Mouse (Mus musculus): ENCODE measurements around the gene Rab34. TPM values are rescaled to one million over a fixed set of nuclear protein-coding genes. Genes with fewer than 3 reads are reported as not detected.

The Rab34 gene
- 14.8 and 17.6 TPM in 2 replicates for polyA plus RNA-seq (2021; fragmentation: Nextera tagmentation)
- long read RNA-seq, experiment 1, transcript Rab34-203 (10 exons, 1,685 nt), result major isoform, 28 of 63 reads
- long read RNA-seq, experiment 1, transcript Rab34-201 (11 exons, 1,368 nt), result minor isoform, 17 of 63 reads
- long read RNA-seq, experiment 1, partial matches to known transcripts, result 5 of 63 reads
- long read RNA-seq, experiment 1, other reads (novel, unspliced or antisense), result 12 of 63 reads
- long read RNA-seq, experiment 2, transcript Rab34-203 (10 exons, 1,685 nt), result minor isoform, 11 of 32 reads
- long read RNA-seq, experiment 2, transcript Rab34-201 (11 exons, 1,368 nt), result major isoform, 12 of 32 reads
- long read RNA-seq, experiment 2, partial matches to known transcripts, result 7 of 32 reads
- long read RNA-seq, experiment 2, other reads (novel, unspliced or antisense), result 2 of 32 reads

GRCm38 (mm10) chr11:78188331-78189233 lies at the start of gene Rab34:
TSS of gene Rab34 (plus strand) at chr11:78188430.

GRCm38 (mm10) chr11:78164924-78165760 lies 23.1 kb upstream of the Rab34 start, which contains the start of gene Traf4:
TSS of gene Traf4 (minus strand) at chr11:78165589.

GRCm38 (mm10) chr11:78176402-78176862 lies 11.8 kb upstream of the Rab34 start, which contains the start of the genes Nek8 and Tlcd1:
TSS of gene Nek8 (minus strand) at chr11:78176675.
TSS of gene Tlcd1 (plus strand) at chr11:78176711.

DNA sequence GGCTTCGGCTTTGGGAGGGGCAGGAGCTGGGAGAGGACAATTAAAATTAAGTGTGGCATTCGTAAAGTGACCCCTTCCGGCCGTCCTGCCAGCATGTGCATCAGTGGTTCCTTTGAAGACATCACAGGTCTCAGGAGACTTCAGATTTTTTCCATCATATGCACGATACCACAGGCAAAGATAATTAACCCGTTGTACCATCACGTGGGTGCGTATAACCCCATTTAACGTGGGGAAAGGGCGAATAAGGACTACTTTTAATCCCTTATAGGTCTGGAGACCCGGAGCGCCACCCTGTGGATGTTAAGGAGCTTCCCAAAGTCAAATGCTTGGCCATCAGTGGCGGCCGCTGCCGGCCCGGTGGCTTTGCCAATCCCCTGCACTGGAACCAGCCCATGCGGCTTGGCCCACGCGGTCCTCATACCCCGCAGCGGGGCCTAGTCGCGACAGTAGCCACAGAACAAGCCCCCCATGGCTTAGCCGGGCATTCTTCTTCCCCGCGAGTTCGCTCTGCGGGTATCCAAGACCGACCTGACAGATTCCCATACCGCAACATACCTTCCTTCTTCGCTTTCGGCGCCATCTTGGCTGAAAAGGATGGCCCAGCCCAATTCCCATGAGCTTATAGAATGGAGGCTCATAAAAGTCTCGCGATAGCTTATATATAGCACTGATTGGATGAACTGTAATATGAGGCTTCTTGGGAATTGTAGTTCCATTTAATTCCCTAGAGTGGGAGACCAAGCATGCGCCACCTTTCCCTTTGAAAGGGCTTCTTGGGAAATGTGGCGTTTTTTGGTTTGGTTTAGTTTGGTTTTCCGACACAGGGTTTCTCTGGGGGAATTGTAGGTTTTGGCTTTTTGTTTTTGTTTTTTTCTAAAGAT lies 5.0 kb upstream of the Rab34 start, which contains the start of gene Rpl23a:
TSS of gene Rpl23a (minus strand) at position 624 of the 884 bp plus-strand sequence.

DNA sequence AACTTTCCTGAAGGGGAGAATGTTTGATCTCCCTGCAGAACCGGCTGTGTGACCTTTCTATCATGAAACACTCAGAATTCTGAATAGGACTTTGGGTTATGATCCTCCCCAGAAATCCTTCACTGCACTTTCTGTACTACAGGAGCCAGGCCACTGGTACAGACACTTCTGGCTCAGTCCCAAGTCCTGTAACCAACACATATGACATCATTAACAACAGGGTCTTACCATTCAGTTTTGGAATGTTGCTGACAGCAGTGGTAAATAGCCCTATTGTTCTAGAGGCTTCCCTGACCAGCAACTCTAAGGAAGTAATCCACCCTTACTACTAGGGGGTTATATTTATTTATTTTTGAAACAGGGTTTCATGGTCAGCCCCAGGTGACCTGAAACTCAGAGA lies 4.9 kb downstream of the Rab34 start, which contains the start of gene Proca1:
TSS of gene Proca1 (plus strand) at position 280 of the 400 bp plus-strand sequence.

Other genes with a start within 250 kb of the Rab34 start
- 5.7 and 6.3 TPM in 2 replicates for gene Phf12, start 205.7 kb upstream of the Rab34 start, polyA plus RNA-seq (2021; fragmentation: Nextera tagmentation)
- gene Dhrs13, start 156.2 kb upstream of the Rab34 start, polyA plus RNA-seq (2021; fragmentation: Nextera tagmentation), result 8.0 and 8.2 TPM in 2 replicates
- gene Flot2, start 150.5 kb upstream of the Rab34 start, polyA plus RNA-seq (2021; fragmentation: Nextera tagmentation), result 89.7 and 90.8 TPM in 2 replicates
- 11.0 and 13.0 TPM in 2 replicates for gene Eral1, start 108.0 kb upstream of the Rab34 start, polyA plus RNA-seq (2021; fragmentation: Nextera tagmentation)
- gene Fam222b, start 93.8 kb upstream of the Rab34 start, polyA plus RNA-seq (2021; fragmentation: Nextera tagmentation), result 8.8 and 12.2 TPM in 2 replicates
- gene Traf4, start 22.8 kb upstream of the Rab34 start, polyA plus RNA-seq (2021; fragmentation: Nextera tagmentation), result 3.4 and 8.9 TPM in 2 replicates
- gene Nek8, start 11.8 kb upstream of the Rab34 start, polyA plus RNA-seq (2021; fragmentation: Nextera tagmentation), result 1.9 TPM in 2 replicates
- 38.5 and 43.5 TPM in 2 replicates for gene Tlcd1, start 11.7 kb upstream of the Rab34 start, polyA plus RNA-seq (2021; fragmentation: Nextera tagmentation)
- 870 and 1,461 TPM in 2 replicates for gene Rpl23a, start 4.8 kb upstream of the Rab34 start, polyA plus RNA-seq (2021; fragmentation: Nextera tagmentation)
- 5.5 and 6.3 TPM in 2 replicates for gene Proca1, start 5.0 kb downstream of the Rab34 start, polyA plus RNA-seq (2021; fragmentation: Nextera tagmentation)
- 129 and 164 TPM in 2 replicates for gene Sdf2, start 57.3 kb downstream of the Rab34 start, polyA plus RNA-seq (2021; fragmentation: Nextera tagmentation)
- gene Supt6, start 57.6 kb downstream of the Rab34 start, polyA plus RNA-seq (2021; fragmentation: Nextera tagmentation), result 11.8 and 13.1 TPM in 2 replicates
- 46.6 and 50.5 TPM in 2 replicates for gene 2610507B11Rik, start 73.3 kb downstream of the Rab34 start, polyA plus RNA-seq (2021; fragmentation: Nextera tagmentation)
- 2.7 and 2.8 TPM in 2 replicates for gene BC030499, start 102.4 kb downstream of the Rab34 start, polyA plus RNA-seq (2021; fragmentation: Nextera tagmentation)
- gene Spag5, start 113.1 kb downstream of the Rab34 start, polyA plus RNA-seq (2021; fragmentation: Nextera tagmentation), result 1.7 TPM in 2 replicates
- 1,417 and 1,712 TPM in 2 replicates for gene Aldoc, start 134.5 kb downstream of the Rab34 start, polyA plus RNA-seq (2021; fragmentation: Nextera tagmentation)
- 53.9 and 59.8 TPM in 2 replicates for gene Pigs, start 140.0 kb downstream of the Rab34 start, polyA plus RNA-seq (2021; fragmentation: Nextera tagmentation)
- 7.4 and 56.0 TPM in 2 replicates for gene Unc119, start 155.1 kb downstream of the Rab34 start, polyA plus RNA-seq (2021; fragmentation: Nextera tagmentation)
- not detected in 2 replicates for gene Foxn1, start 198.1 kb downstream of the Rab34 start, polyA plus RNA-seq (2021; fragmentation: Nextera tagmentation)
- gene Slc13a2, start 233.8 kb downstream of the Rab34 start, polyA plus RNA-seq (2021; fragmentation: Nextera tagmentation), result not detected in 2 replicates